Mouse (Mus musculus): ENCODE data around the gene Atxn2l. TPM values are rescaled to one million over a fixed set of nuclear protein-coding genes. Genes with fewer than 3 reads are reported as not detected.
A peak's percentile ranks its signal among the peaks of the same experiment; 100 is the strongest.

Atxn2l gene
- 21.6 and 24.5 TPM in 2 replicates for polyA plus RNA-seq (2015; fragmentation: Nextera tagmentation; extraction: Ambion mirVana)

- Histone ChIP-seq H3K27ac (ENCODE audit: low read length) (peak within 1 kb of the TSS; percentile 100), H3K4me3 (ENCODE audit: low read depth, low read length) (peak within 1 kb of the TSS; percentile 100), H3K4me1 (ENCODE audit: control insufficient read depth, low read depth, low read length) (peaks cover 12% of the 10 kb centered on the region), H3K9me3 (replicated peaks; ENCODE audit: control insufficient read depth, low read length) (no peaks in the 10 kb centered on the region), H3K9ac (ENCODE audit: low read depth, low read length) (peak within 1 kb of the TSS; percentile 100), H3K27me3 (ENCODE audit: control insufficient read depth, insufficient read depth, low read depth, low read length) (no peaks in the 10 kb centered on the region), H3K4me2 (ENCODE audit: low read depth, low read length) (peak within 1 kb of the TSS; percentile 54), H3K36me3 (ENCODE audit: control insufficient read depth, insufficient read depth) (peaks cover 29% of the 10 kb centered on the region)
- ATAC-seq (ENCODE audit: low read depth) = peak; percentile 80
- WGBS (ENCODE audit: insufficient replicate concordance) = under 1% methylated on average over 57 of the region's 72 CpGs
These were observed at the start of gene Atxn2l for GRCm38 (mm10) chr7:126503273-126503878. Atxn2l (minus strand) TSS chr7:126503437.

DNA sequence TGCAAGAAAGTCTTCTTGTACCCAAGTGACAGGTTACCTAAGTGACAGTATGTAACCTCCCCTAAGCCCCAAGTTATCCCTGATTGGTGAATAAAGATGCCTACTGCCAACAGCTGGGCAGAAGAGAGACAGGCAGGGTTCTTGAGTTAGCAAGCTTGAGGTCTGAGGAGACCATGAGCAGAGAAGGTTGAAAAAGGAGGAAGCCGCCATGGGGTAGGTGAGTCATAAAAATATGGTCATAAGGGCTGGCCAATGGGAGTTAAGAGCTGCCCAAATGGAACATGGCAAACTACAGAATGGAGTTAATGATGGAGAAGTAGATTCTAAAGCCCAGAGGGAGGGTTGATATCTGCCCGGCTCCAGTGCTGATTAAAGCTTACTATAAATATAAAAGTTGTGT is 42.4 kb upstream of the Atxn2l start:
- ATAC-seq (ENCODE audit: low read depth) = no peak
- no peak overlapping the region for H3K27ac ChIP-seq (ENCODE audit: low read length)
- H3K36me3 ChIP-seq (ENCODE audit: control insufficient read depth, insufficient read depth) = peaks cover 38% of the 10 kb centered on the region
- 71% methylated on average over 2 of the region's 2 CpGs for WGBS (ENCODE audit: insufficient replicate concordance)
- no peaks in the 10 kb centered on the region for H3K4me1 ChIP-seq (ENCODE audit: control insufficient read depth, low read depth, low read length)
- no peaks in the 10 kb centered on the region for H3K9me3 ChIP-seq (replicated peaks; ENCODE audit: control insufficient read depth, low read length)
- H3K4me3 ChIP-seq (ENCODE audit: low read depth, low read length) = no peak overlapping the region
- no peak overlapping the region for H3K4me2 ChIP-seq (ENCODE audit: low read depth, low read length)
- H3K27me3 ChIP-seq (ENCODE audit: control insufficient read depth, insufficient read depth, low read depth, low read length) = no peaks in the 10 kb centered on the region
- H3K9ac ChIP-seq (ENCODE audit: low read depth, low read length) = no peak overlapping the region

DNA sequence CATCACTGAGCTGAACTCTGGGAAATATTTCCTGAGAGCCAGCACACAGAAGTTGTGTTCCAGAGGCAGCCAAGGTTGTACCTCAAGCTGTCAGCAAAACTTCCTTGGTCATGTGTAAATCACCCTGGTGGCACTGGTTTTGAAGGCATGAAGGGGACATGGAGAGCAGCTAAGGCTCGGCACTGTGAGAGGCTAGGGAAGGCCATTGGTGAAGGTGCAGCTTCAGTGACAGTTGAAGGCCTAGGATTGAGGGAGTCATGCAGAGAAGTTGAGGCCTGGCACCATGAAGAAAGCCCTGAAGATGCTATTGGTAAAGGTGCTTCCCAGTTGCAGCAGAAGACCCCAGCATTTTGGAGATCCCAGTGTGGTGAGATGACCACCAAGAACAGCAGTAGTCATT is 38.4 kb upstream of the Atxn2l start:
- Histone ChIP-seq H3K4me1 (ENCODE audit: control insufficient read depth, low read depth, low read length) (no peaks in the 10 kb centered on the region; the same call in 1 of the 2 replicates), H3K4me2 (ENCODE audit: low read depth, low read length) (no peak overlapping the region), H3K27ac (ENCODE audit: low read length) (no peak overlapping the region), H3K4me3 (ENCODE audit: low read depth, low read length) (no peak overlapping the region), H3K9me3 (replicated peaks; ENCODE audit: control insufficient read depth, low read length) (no peaks in the 10 kb centered on the region), H3K27me3 (ENCODE audit: control insufficient read depth, insufficient read depth, low read depth, low read length) (peaks cover 5% of the 10 kb centered on the region), H3K9ac (ENCODE audit: low read depth, low read length) (no peak overlapping the region), H3K36me3 (ENCODE audit: control insufficient read depth, insufficient read depth) (peaks cover 10% of the 10 kb centered on the region)
- ATAC-seq (ENCODE audit: low read depth) = no peak
- WGBS (ENCODE audit: insufficient replicate concordance) = 68% methylated on average over 1 of the region's 1 CpGs

GRCm38 (mm10) chr7:126537820-126538585 is 34.8 kb upstream of the Atxn2l start:
- 56% methylated on average over 5 of the region's 5 CpGs for WGBS (ENCODE audit: insufficient replicate concordance)
- no peak for ATAC-seq (ENCODE audit: low read depth)
- H3K27ac ChIP-seq (ENCODE audit: low read length) = no peak overlapping the region
- no peaks in the 10 kb centered on the region for H3K36me3 ChIP-seq (ENCODE audit: control insufficient read depth, insufficient read depth)
- H3K4me2 ChIP-seq (ENCODE audit: low read depth, low read length) = no peak overlapping the region
- H3K4me1 ChIP-seq (ENCODE audit: control insufficient read depth, low read depth, low read length) = no peaks in the 10 kb centered on the region; the same call in 1 of the 2 replicates
- no peaks in the 10 kb centered on the region for H3K9me3 ChIP-seq (replicated peaks; ENCODE audit: control insufficient read depth, low read length)
- no peak overlapping the region for H3K9ac ChIP-seq (ENCODE audit: low read depth, low read length)
- H3K27me3 ChIP-seq (ENCODE audit: control insufficient read depth, insufficient read depth, low read depth, low read length) = peaks cover 16% of the 10 kb centered on the region
- no peak overlapping the region for H3K4me3 ChIP-seq (ENCODE audit: low read depth, low read length)

- 60% methylated on average over 9 of the region's 9 CpGs for whole genome bisulfite sequencing (ENCODE audit: insufficient replicate concordance)
- Histone ChIP-seq H3K27ac (ENCODE audit: low read length) (no peak overlapping the region), H3K4me1 (ENCODE audit: control insufficient read depth, low read depth, low read length) (no peaks in the 10 kb centered on the region; the same call in 1 of the 2 replicates), H3K9me3 (replicated peaks; ENCODE audit: control insufficient read depth, low read length) (no peaks in the 10 kb centered on the region), H3K9ac (ENCODE audit: low read depth, low read length) (no peak overlapping the region), H3K4me2 (ENCODE audit: low read depth, low read length) (peak overlapping the region; percentile 62; the same call in 1 of the 2 replicates), H3K4me3 (ENCODE audit: low read depth, low read length) (no peak overlapping the region), H3K36me3 (ENCODE audit: control insufficient read depth, insufficient read depth) (no peaks in the 10 kb centered on the region), H3K27me3 (ENCODE audit: control insufficient read depth, insufficient read depth, low read depth, low read length) (peaks cover 16% of the 10 kb centered on the region)
- ATAC-seq (ENCODE audit: low read depth) = no peak
These were observed 33.2 kb upstream of the Atxn2l start for GRCm38 (mm10) chr7:126536466-126536865.

DNA sequence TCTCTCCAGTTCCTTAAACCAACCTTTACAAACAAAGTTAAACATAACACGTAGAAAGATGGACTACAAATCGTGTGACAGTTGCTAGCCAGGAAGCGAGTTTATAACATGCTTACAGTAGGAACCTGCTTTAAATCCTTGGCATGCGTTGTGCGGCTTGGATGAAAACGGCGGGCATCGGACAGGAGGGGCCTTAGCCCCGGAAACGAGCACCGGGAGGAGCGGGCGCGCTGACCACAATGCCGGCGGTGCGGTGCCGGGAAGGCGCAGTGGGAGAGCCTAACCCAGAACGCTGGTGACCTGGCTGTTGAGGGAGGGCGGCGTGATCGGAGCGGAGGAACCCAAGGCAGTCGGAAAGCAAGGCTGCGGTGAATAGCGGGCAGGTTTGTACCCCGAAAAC is 32.5 kb upstream of the Atxn2l start:
- Histone ChIP-seq H3K4me3 (ENCODE audit: low read depth, low read length) (peak overlapping the region; percentile 49), H3K9ac (ENCODE audit: low read depth, low read length) (peak overlapping the region; percentile 37), H3K4me2 (ENCODE audit: low read depth, low read length) (peak overlapping the region; percentile 62), H3K36me3 (ENCODE audit: control insufficient read depth, insufficient read depth) (no peaks in the 10 kb centered on the region), H3K9me3 (replicated peaks; ENCODE audit: control insufficient read depth, low read length) (no peaks in the 10 kb centered on the region), H3K27ac (ENCODE audit: low read length) (no peak overlapping the region), H3K27me3 (ENCODE audit: control insufficient read depth, insufficient read depth, low read depth, low read length) (peaks cover 16% of the 10 kb centered on the region), H3K4me1 (ENCODE audit: control insufficient read depth, low read depth, low read length) (no peaks in the 10 kb centered on the region; the same call in 1 of the 2 replicates)
- WGBS (ENCODE audit: insufficient replicate concordance) = 2% methylated on average over 28 of the region's 28 CpGs
- ATAC-seq (ENCODE audit: low read depth) = 0 out of 2 replicates have a peak, but pooled peaks have one; percentile 30

DNA sequence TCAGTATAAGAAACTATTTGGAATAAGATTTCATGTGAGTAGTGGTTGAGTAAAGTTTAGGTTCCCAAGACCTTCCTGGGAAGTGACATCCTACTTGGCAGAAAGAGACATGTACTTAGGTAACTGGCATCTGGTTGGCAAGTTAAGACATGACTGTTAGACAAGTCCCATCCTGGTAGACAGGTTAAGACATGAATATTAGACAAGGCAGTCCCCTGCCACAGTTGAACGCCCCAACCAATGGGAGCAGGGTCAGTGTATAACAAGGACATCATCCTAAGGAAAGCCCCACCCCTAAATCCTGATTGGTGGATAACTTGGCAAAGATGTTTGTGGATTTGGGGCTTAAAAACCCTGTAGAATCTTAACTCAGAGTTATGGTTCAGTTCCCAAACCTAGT is 30.2 kb upstream of the Atxn2l start:
- H3K4me2 ChIP-seq (ENCODE audit: low read depth, low read length) = no peak overlapping the region
- no peaks in the 10 kb centered on the region for H3K9me3 ChIP-seq (replicated peaks; ENCODE audit: control insufficient read depth, low read length)
- ATAC-seq (ENCODE audit: low read depth) = no peak
- no peak overlapping the region for H3K27ac ChIP-seq (ENCODE audit: low read length)
- peaks cover 16% of the 10 kb centered on the region for H3K27me3 ChIP-seq (ENCODE audit: control insufficient read depth, insufficient read depth, low read depth, low read length)
- no peak overlapping the region for H3K4me3 ChIP-seq (ENCODE audit: low read depth, low read length)
- H3K4me1 ChIP-seq (ENCODE audit: control insufficient read depth, low read depth, low read length) = no peaks in the 10 kb centered on the region
- 72% methylated on average over 1 of the region's 1 CpGs for WGBS (ENCODE audit: insufficient replicate concordance)
- no peak overlapping the region for H3K9ac ChIP-seq (ENCODE audit: low read depth, low read length)
- H3K36me3 ChIP-seq (ENCODE audit: control insufficient read depth, insufficient read depth) = no peaks in the 10 kb centered on the region

DNA sequence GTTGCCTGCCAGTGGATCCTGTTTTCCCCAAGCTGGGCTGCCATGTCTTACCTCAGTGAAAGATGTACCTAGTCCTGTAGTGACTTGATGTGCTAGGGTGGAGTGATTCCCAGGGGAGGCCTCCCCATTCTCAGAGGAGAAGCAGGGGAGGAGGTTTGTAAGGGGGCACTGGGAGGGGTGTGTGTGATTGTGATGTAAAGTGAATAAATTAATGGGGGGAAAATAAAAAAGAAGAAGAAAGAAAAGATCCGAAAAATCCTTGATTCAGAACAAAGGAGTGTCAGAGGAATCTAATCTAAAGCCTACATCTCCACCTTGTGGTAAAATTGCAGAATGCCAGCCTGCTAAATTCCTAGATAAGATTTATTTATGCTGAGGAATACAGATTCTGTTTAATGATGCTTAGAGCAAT is 24.9 kb upstream of the Atxn2l start:
- Histone ChIP-seq H3K27ac (ENCODE audit: low read length) (no peak overlapping the region), H3K36me3 (ENCODE audit: control insufficient read depth, insufficient read depth) (no peaks in the 10 kb centered on the region), H3K27me3 (ENCODE audit: control insufficient read depth, insufficient read depth, low read depth, low read length) (no peaks in the 10 kb centered on the region), H3K4me2 (ENCODE audit: low read depth, low read length) (no peak overlapping the region), H3K9me3 (replicated peaks; ENCODE audit: control insufficient read depth, low read length) (no peaks in the 10 kb centered on the region), H3K4me1 (ENCODE audit: control insufficient read depth, low read depth, low read length) (no peaks in the 10 kb centered on the region), H3K9ac (ENCODE audit: low read depth, low read length) (no peak overlapping the region), H3K4me3 (ENCODE audit: low read depth, low read length) (no peak overlapping the region)
- 11% methylated on average over 1 of the region's 1 CpGs for WGBS (ENCODE audit: insufficient replicate concordance)
- ATAC-seq (ENCODE audit: low read depth) = no peak

- no peaks in the 10 kb centered on the region for H3K4me1 ChIP-seq (ENCODE audit: control insufficient read depth, low read depth, low read length)
- no peaks in the 10 kb centered on the region for H3K36me3 ChIP-seq (ENCODE audit: control insufficient read depth, insufficient read depth)
- no peak for ATAC-seq (ENCODE audit: low read depth)
- no peak overlapping the region for H3K9ac ChIP-seq (ENCODE audit: low read depth, low read length)
- no peaks in the 10 kb centered on the region for H3K27me3 ChIP-seq (ENCODE audit: control insufficient read depth, insufficient read depth, low read depth, low read length)
- 61% methylated on average over 3 of the region's 3 CpGs for WGBS (ENCODE audit: insufficient replicate concordance)
- no peak overlapping the region for H3K4me3 ChIP-seq (ENCODE audit: low read depth, low read length)
- H3K4me2 ChIP-seq (ENCODE audit: low read depth, low read length) = no peak overlapping the region
- H3K27ac ChIP-seq (ENCODE audit: low read length) = no peak overlapping the region
- no peaks in the 10 kb centered on the region for H3K9me3 ChIP-seq (replicated peaks; ENCODE audit: control insufficient read depth, low read length)
These were observed 20.1 kb upstream of the Atxn2l start for GRCm38 (mm10) chr7:126523316-126523715.
